ENCODE assay signal across 8 mouse cellular contexts in the genomic region with DNA sequence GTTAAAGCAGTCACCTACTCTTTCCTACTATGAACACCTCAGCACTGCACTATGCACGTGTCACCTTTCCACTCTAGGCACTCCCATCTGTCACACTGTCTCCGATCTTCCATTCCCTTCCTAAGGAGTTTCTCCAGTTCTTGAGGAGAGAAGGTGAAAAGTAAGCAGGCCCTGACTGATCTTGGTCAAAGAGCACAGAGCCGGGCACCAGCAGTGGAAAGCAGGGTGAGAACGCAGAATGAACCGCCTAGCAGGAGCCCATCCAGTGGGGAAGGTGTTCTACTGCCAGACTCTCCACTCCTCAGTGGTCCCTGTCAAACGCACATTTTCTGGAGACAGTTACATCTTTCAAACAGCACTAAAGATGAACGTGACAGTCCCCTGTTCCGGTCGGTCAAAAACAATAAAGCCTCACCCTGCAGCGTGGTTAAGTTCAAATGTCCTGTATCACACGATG. TPM values are rescaled to one million over a fixed set of nuclear protein-coding genes. Genes with fewer than 3 reads are reported as not detected.
A peak's percentile ranks its signal among the peaks of the same experiment; 100 is the strongest.
DNase-seq lines count a peak whose midpoint lies in the region; ATAC-seq lines count a peak whose summit lies in the region.

No protein-coding gene starts in this region.

- no peaks in the 10 kb centered on the region for H3K27me3 ChIP-seq in neural tube, embryonic 11.5 days (ENCODE audit: control insufficient read depth, insufficient read depth, low read length)
- no peaks in the 10 kb centered on the region for H3K27me3 ChIP-seq in embryonic facial prominence, embryonic 15.5 days
- no peaks in the 10 kb centered on the region for H3K27me3 ChIP-seq in kidney, embryonic 14.5 days (ENCODE audit: control insufficient read depth, insufficient read depth, low read length)
- no peaks in the 10 kb centered on the region for H3K27me3 ChIP-seq in midbrain, embryonic 16.5 days (ENCODE audit: control insufficient read depth, insufficient read depth, low read depth, low read length)

- no peaks in the 10 kb centered on the region for H3K9me3 ChIP-seq in neural tube, embryonic 11.5 days (ENCODE audit: control insufficient read depth, low read length)
- H3K9me3 ChIP-seq in embryonic facial prominence, embryonic 15.5 days (replicated peaks) = no peaks in the 10 kb centered on the region
- no peaks in the 10 kb centered on the region for H3K9me3 ChIP-seq in kidney, embryonic 14.5 days (ENCODE audit: control insufficient read depth, low read length)
- H3K9me3 ChIP-seq in midbrain, embryonic 16.5 days (replicated peaks; ENCODE audit: control insufficient read depth, low read length, poor library complexity, severe bottlenecking) = no peaks in the 10 kb centered on the region

- H3K4me2 ChIP-seq in neural tube, embryonic 11.5 days (ENCODE audit: low read depth) = peak overlapping the region; percentile 82
- peak overlapping the region; percentile 86 for H3K4me2 ChIP-seq in embryonic facial prominence, embryonic 15.5 days (replicated peaks)
- peak overlapping the region; percentile 76 for H3K4me2 ChIP-seq in kidney, embryonic 14.5 days (replicated peaks; ENCODE audit: low read depth, low read length)
- H3K4me2 ChIP-seq in midbrain, embryonic 16.5 days (ENCODE audit: low read length) = peak overlapping the region; percentile 63

- peak overlapping the region; percentile 92 for H3K4me3 ChIP-seq in neural tube, embryonic 11.5 days (ENCODE audit: low read depth, low read length)
- H3K4me3 ChIP-seq in embryonic facial prominence, embryonic 15.5 days (replicated peaks) = peak overlapping the region; percentile 84
- H3K4me3 ChIP-seq in kidney, embryonic 14.5 days (ENCODE audit: low read length) = peak overlapping the region; percentile 84
- H3K4me3 ChIP-seq in midbrain, embryonic 16.5 days (ENCODE audit: low read depth, low read length) = peak overlapping the region; percentile 85

- H3K4me1 ChIP-seq in neural tube, embryonic 11.5 days (ENCODE audit: control insufficient read depth, insufficient read depth, low read length) = peaks cover 13% of the 10 kb centered on the region
- peaks cover 21% of the 10 kb centered on the region for H3K4me1 ChIP-seq in embryonic facial prominence, embryonic 15.5 days
- H3K4me1 ChIP-seq in kidney, embryonic 14.5 days (ENCODE audit: control insufficient read depth, insufficient read depth, low read length) = peaks cover 21% of the 10 kb centered on the region
- H3K4me1 ChIP-seq in midbrain, embryonic 16.5 days (ENCODE audit: control insufficient read depth, insufficient read depth, low read length) = peaks cover 29% of the 10 kb centered on the region

- H3K9ac ChIP-seq in neural tube, embryonic 11.5 days (ENCODE audit: low read length) = peak overlapping the region; percentile 93
- peak overlapping the region; percentile 86 for H3K9ac ChIP-seq in embryonic facial prominence, embryonic 15.5 days
- peak overlapping the region; percentile 93 for H3K9ac ChIP-seq in kidney, embryonic 14.5 days (ENCODE audit: low read depth, low read length)
- H3K9ac ChIP-seq in midbrain, embryonic 16.5 days (ENCODE audit: low read depth, low read length) = peak overlapping the region; percentile 89

- DNase-seq in neural tube, embryonic 11.5 days (ENCODE audit: low spot score) = no peak
- DNase-seq in neural tube, embryonic 10.5 days (ENCODE audit: extremely low spot score, low spot score) = no peak
- no peak for DNase-seq in gastrocnemius, postnatal 4 days (ENCODE audit: low spot score in 2 of 2)
- DNase-seq in layer of hippocampus, adult 9-10 months (ENCODE audit: low spot score) = no peak

- WGBS in neural tube, embryonic 11.5 days = 20% methylated on average over 11 of the region's 11 CpGs
- WGBS in embryonic facial prominence, embryonic 15.5 days = 16% methylated on average over 11 of the region's 11 CpGs
- WGBS in kidney, embryonic 14.5 days = 10% methylated on average over 11 of the region's 11 CpGs
- WGBS in midbrain, embryonic 16.5 days = 14% methylated on average over 11 of the region's 11 CpGs

- H3K27ac ChIP-seq in neural tube, embryonic 11.5 days (ENCODE audit: low read depth, low read length) = no peak overlapping the region
- no peak overlapping the region for H3K27ac ChIP-seq in embryonic facial prominence, embryonic 15.5 days (replicated peaks)
- H3K27ac ChIP-seq in kidney, embryonic 14.5 days (ENCODE audit: low read depth, low read length) = no peak overlapping the region
- H3K27ac ChIP-seq in midbrain, embryonic 16.5 days (ENCODE audit: low read length) = no peak overlapping the region

- no peaks in the 10 kb centered on the region for H3K36me3 ChIP-seq in neural tube, embryonic 11.5 days (ENCODE audit: control insufficient read depth, insufficient read depth, low read length)
- no peaks in the 10 kb centered on the region for H3K36me3 ChIP-seq in embryonic facial prominence, embryonic 15.5 days
- H3K36me3 ChIP-seq in kidney, embryonic 14.5 days (ENCODE audit: control insufficient read depth, insufficient read depth, low read length) = no peaks in the 10 kb centered on the region
- H3K36me3 ChIP-seq in midbrain, embryonic 16.5 days (ENCODE audit: control insufficient read depth, insufficient read depth, low read length) = no peaks in the 10 kb centered on the region

- ATAC-seq in neural tube, embryonic 11.5 days (ENCODE audit: insufficient read depth, low FRiP score, low TSS enrichment) = no peak
- no peak for ATAC-seq in embryonic facial prominence, embryonic 15.5 days (ENCODE audit: insufficient number of reproducible peaks, low FRiP score, low TSS enrichment, low read depth)
- no peak for ATAC-seq in kidney, embryonic 14.5 days (ENCODE audit: low FRiP score, low TSS enrichment)
- no peak for ATAC-seq in midbrain, embryonic 16.5 days
- no peak for ATAC-seq in monocyte, adult 5-6 weeks (replicated peaks; ENCODE audit: insufficient number of reproducible peaks, low FRiP score, low TSS enrichment, poor library complexity, severe bottlenecking)

RNA-seq across cellular contexts. Expression of a gene that starts 1.4 kb away (rescaled TPM):
- 175 and 188 TPM in 2 replicates for polyA plus RNA-seq in neural tube, embryonic 11.5 days (2014; fragmentation: Nextera tagmentation; extraction: Ambion mirVana)
- polyA plus RNA-seq in embryonic facial prominence, embryonic 15.5 days (2015; fragmentation: Nextera tagmentation; extraction: Ambion mirVana) = 200 and 202 TPM in 2 replicates
- polyA plus RNA-seq in kidney, embryonic 14.5 days (2014; fragmentation: Nextera tagmentation; extraction: Ambion mirVana) = 215 and 247 TPM in 2 replicates
- 255 and 277 TPM in 2 replicates for polyA plus RNA-seq in midbrain, embryonic 16.5 days (2015; fragmentation: Nextera tagmentation; extraction: Ambion mirVana)
- total RNA-seq in monocyte, adult 5-6 weeks (2017) = 87.8 to 119 TPM (median 116 TPM) in 3 replicates
- total RNA-seq in gastrocnemius, postnatal 4 days (2021) = 10 to 100 TPM; 66.3 to 70.2 TPM
